Mouse (Mus musculus) thymus, postnatal 25 days (tissue): ENCODE data around the gene Reck.
A peak's percentile ranks its signal among the peaks of the same experiment; 100 is the strongest.

ENCODE experiments used
- DNase-seq: peaks from one replicate; pipeline ENCODE4 v3.0.0; 2022

Gene Reck

DNA sequence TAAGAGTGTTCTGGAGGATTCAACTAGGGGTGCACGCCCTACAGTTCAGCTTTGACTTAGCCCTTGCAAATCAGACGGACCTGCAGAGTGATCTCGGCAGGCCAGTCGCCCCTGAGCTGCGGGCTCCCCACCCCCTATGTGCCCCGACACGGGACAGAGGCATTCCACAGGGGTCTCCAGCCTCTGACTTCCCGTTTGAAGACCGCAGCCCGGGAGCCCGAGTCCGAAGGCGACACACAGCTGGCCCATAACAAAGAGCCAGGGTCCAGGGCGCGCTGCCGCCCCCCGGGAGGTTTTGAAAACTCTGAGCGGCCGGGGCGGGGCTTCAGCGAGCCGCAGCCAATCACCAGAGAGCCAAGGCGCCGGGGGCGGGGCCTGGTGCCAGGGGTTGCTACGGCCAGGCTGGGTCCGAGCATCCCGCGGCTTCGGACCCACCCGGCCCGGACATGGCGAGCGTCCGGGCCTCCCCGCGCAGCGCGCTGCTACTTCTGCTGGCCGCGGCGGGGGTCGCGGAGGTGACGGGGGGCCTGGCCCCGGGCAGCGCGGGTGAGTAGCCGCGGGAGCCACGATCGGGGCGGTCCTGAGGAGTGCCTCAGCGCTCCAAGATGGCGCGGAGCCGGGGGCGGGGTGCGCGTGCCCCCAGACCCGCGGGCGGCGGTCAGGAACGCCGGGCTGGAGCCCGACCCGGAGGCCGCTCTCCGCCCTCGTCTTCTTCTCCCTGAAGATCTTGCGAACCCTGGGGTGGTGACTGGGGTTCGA is at the start of gene Reck:
Gene Reck (plus strand): TSS at position 371 of the 759 bp plus-strand sequence.
- peak; percentile 84 for DNase-seq

DNA sequence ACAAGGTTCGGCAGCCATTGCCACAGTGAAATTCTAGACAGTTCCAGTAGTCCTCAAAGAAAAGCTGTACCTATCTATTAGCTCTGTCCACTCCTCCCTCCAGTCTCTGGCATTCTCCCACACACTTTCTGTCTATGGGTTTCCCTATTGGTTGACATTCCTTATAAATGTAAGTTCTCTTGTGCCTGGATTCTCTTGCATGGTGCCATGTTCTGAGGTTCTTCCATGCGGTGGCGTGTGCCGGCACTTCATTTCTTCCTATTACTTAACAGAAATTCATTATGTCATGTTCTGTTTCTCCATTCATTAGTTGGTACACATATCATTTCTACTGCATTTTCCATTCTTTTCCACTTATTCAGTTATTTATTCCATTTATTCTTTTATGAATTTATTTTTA is 46.5 kb upstream of the Reck start:
- DNase-seq, result no peak

GRCm38 (mm10) chr4:43832031-43832430 is 43.3 kb upstream of the Reck start:
- DNase-seq, result no peak

DNA sequence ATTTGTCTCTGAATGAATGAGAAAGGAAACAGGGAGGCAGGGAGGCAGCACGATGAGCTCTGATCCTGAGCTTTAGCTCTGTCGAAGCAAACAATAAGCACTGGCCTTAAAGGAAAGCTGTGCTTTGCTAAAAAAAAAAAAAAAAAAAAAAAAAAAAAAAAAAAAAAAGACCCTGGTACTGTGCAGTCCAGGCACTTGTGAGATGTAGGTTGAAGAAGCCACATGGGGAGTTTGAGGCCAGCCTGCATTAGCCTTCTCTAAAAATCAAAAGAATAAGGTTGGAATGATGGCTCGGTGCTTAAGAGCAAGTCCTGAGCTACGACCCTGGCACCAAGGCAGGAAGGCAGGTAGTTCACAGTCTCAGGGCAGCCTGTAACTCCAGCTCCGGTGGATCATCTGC is 41.6 kb upstream of the Reck start:
- no peak for DNase-seq

- no peak for DNase-seq
These were observed 40.6 kb upstream of the Reck start for GRCm38 (mm10) chr4:43834749-43835148.

- no peak for DNase-seq
These were observed 37.0 kb upstream of the Reck start for GRCm38 (mm10) chr4:43838326-43838725.

DNA sequence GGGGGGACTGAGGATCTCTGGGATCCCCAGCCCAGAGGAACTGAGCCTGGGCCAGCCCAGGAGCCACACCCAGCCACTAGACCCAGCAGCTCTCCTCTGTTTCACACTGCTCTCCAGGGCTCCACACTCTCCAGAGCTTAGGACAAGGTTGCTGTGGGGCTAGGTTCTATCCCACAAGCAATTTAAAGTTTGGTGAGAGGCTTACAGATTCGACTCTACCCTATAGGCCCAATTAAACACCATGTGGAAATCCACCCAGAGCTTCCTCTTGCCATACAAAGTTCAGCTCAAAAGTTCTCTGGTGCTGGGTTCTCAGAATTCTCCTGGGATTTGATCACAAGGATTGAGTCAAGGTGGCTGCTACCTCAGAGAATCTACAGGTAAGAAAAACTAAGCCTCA is 35.2 kb upstream of the Reck start, which contains the start of gene Olfr157:
Gene Olfr157 (minus strand): TSS at position 101 of the 400 bp plus-strand sequence.
- DNase-seq, result no peak

DNA sequence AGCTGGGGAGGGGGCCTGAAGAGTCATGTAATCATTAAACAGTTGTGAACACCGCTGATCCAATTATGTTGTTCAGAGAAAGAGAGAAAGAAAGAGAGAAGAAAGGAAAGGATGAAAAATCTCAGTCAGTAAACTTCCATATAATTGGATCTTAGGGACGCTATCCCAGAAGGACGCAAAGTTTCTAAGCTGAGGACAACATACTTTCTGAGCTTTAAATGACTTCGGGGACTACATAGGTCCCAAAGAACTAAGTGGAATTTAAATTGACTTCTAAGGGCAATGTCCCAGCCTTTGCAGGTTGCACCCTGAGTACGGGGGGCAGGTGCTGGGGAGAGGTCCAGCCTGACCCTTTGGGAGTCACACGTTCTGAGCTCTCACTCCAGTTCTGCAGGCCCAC is 24.1 kb upstream of the Reck start, which contains the start of gene Olfr155:
Gene Olfr155 (plus strand): TSS at position 301 of the 400 bp plus-strand sequence.
- no peak for DNase-seq

- DNase-seq, result no peak
These were observed 21.2 kb upstream of the Reck start for GRCm38 (mm10) chr4:43854101-43854500.

GRCm38 (mm10) chr4:43859886-43860285 is 15.4 kb upstream of the Reck start:
- DNase-seq, result no peak

DNA sequence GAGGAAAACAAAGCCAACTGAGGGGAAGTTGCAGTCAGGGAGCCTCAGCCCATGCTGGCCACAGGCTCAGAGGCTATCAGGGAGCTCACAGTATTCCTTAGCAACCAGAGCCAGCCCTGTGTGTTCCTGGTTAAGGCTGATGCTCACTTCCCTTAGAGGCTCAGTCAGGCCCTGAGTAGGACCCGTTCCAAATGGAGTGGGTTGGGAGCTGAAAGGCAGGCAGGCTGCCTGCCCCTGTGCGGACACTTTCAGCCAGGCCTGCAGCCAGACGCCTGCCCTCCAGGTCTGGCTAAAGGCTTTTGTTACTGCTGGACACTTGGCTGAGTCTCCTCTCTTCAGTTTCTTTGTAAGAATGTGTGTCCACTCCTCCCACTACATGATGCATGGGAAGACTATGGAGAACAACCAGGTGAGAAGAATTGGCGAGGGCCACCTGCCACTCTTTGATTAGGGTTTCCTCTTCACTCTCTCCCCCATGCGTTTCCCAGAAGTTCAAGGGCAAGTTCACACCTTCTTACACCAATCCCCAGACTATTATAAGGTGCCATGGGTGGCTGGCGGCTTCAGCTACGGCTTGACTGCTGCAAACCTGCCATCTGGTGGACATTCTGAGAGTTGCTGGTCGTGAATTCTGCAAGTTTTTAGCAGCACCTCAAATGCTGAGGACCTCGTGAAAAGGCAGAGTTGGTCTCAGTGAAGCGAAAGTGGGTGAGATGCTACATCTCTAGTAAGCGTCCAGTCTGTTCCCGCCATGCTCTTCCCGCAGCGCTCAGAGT is 14.4 kb upstream of the Reck start:
- DNase-seq, result peak; percentile 56

DNA sequence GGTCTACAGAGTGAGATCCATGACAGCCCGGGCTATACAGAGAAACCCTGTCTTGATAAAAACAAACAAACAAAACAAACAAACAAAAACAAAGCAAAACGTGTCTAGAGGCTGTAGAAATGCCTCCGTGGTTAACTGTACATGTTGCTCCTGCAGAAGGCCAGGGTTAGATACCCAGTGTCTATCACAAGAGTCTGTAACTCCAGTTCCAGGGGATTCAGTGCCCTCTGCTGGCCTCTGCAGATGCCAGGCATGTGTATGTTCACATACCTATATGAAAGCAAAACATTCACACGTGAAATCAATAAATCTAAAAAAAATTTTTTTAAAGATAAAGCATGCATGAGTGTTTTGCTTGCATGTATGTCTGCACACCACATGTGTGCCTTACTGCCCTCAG is 12.0 kb upstream of the Reck start:
- DNase-seq, result no peak

GRCm38 (mm10) chr4:43869821-43870220 is 5.5 kb upstream of the Reck start:
- DNase-seq, result no peak

DNA sequence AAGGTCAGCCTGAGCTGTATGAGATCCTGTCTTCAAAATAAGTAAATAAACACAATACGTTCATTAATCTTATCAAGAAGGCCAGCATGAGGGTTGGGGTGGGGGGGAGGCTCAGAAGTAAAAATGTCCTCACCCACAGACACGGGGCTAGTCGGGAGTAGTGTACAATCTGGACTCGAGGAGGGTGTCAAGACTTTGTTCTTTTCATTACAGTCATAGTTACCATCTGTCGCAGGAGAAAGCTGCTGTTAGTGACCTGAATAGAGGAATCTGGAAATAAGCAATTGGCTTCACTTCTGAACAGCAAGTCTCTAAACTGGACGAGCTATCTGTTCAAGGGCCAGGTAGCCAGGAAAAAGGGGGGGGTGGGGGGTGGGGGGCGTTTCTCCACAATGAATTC is 829 bp upstream of the Reck start:
- no peak for DNase-seq

DNA sequence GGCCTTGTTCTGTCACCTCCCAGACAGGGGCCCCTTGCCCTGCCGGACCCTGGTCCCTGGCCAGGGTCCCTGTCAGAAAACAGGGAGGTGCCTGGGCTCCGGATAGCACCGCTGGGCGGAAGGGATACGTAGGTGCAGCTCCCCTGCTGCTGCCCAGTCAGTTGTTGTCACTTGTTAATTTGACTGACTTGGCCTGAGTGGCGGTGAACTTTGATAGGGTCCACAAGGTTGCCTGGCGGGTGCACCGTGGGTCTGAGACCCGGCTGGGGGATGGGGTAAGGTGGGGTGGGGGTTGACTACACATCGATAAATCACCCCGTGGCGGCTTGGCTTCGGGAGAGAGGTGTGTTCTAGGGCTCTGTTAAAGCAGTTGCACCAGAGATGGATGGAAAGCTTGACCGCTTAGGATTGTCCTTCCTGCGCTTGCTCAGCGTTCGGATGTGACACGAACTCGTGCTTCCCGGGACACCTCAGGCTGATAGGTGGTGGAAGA is 635 bp downstream of the Reck start:
- peak; percentile 4 for DNase-seq

DNA sequence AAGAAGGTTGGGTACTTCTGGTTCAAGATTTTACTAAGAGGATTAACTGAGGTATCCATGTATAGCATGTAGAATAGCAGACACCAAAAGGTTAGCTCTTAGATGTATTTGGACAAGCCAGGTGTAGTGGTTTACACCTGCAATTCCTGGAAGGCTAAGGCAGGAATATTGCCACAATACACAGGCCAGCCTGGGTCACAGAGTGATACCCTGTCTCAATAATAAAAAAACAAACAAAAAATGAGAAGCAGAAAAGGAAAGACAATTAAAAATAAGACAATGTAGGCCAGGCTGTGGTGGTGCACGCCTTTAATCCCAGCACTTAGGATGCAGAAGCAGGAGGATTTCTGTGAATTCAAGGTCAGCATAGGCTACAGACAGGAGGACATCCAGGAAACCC is 1.9 kb downstream of the Reck start:
- no peak for DNase-seq

GRCm38 (mm10) chr4:43878121-43878776 is 2.9 kb downstream of the Reck start:
- no peak for DNase-seq

- DNase-seq, result no peak
These were observed 4.2 kb downstream of the Reck start for GRCm38 (mm10) chr4:43879566-43879965.

GRCm38 (mm10) chr4:43884196-43884595 is 8.9 kb downstream of the Reck start:
- DNase-seq, result no peak

- DNase-seq, result no peak
These were observed 15.9 kb downstream of the Reck start for GRCm38 (mm10) chr4:43891247-43891646.

- no peak for DNase-seq
These were observed 21.9 kb downstream of the Reck start for GRCm38 (mm10) chr4:43897209-43897608.

GRCm38 (mm10) chr4:43899197-43899596 is 23.9 kb downstream of the Reck start:
- no peak for DNase-seq

- peak; percentile 47 for DNase-seq
These were observed 28.4 kb downstream of the Reck start for GRCm38 (mm10) chr4:43903690-43904089.
